Mouse (Mus musculus) embryonic fibroblast, embryonic 13.5 days (primary cell): ENCODE results near the gene Dkk2.

Source experiments
- CTCF ChIP-seq: IDR thresholded peaks from 2 replicates; pipeline ENCODE4 v1.5.1; 2011; ENCODE audit warnings: mild to moderate bottlenecking, control low read depth, low read length, moderate library complexity, borderline replicate concordance; ENCODE audit not compliant: insufficient read depth
- POLR2A ChIP-seq: IDR thresholded peaks from 2 replicates; pipeline ENCODE4 v1.6.1; 2011; ENCODE audit warnings: low read depth, mild to moderate bottlenecking, control low read depth, low read length, moderate library complexity

DNA sequence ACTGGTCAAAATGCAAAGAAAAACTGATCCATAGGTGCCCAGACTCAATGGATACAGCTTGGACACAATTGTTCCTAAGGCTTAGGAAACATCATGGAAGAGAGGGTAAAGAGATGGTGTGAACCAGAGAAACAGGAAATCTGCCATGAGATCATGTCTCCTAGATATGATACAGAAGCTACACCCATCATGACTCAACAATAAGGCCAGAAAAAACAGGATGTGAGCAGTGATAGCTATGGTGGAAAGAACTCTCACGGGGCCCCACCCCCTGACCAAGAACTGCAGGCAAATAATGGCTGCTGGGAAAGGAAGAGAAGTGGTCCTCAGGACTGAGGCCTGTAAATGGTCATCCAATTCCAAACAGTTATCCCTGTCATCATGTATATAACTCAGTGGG, 142.5 kb downstream of the Dkk2 start:
- no peak for TF ChIP-seq CTCF
- no peak for TF ChIP-seq POLR2A
